7 mouse cellular contexts compared by ENCODE assay signal in the genomic region with DNA sequence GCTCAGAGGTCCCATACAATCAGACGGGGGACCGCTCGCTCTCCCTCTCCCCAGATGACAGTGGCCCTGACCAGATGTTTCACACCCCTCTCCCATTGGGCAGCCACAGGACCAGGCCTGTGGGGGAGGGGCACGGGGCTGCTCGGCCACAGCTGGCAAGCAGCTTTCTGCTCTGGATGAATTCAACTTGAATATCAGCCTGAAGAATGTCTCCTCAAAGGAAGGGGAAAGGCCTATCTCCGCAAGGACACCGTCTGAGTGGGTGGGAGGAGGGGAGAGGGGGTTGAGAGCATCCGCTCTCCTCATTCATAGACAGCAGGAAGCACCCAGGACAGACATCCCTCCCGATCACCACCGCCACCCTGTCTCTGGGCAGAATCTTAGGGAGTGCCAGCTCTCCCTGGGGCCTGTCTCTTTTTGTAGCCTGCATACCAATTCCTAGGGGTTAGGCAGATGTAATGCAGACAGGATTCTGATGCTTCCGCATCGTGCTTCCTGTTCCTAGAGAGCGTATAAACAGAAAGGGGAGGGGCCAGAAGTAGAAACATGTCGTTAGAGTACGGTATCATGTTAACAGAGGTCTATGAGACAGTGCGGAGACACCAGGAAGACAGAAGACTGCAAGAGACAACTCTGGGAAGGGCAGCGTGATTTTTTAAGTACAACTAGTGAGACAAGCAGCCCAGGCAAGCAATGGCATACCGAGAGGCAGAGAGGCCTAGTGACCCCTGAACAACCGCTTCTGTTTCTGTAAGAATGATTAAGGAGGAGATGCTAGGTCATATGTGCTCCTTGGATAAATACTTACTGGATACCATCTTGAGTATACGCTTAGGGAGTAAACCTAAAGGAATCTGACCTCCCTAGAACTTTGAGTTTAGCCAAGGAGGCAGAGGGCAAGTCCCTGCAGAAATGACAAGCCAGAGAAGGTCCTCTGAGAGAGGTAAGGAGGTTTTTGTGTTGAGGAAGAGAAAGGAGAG.
DNase-seq lines count a peak whose midpoint lies in the region; ATAC-seq and TF ChIP-seq lines count a peak whose summit lies in the region.

No protein-coding gene starts in this region.

- TF ChIP-seq CTCF in thymus, adult 2 months (IDR thresholded peaks at IDR 0.05; ENCODE audit: borderline replicate concordance, control insufficient read depth, extremely low read depth, insufficient read depth, low read length, poor library complexity): no peak
- TF ChIP-seq CTCF in heart, postnatal 0 days (IDR thresholded peaks at IDR 0.05; ENCODE audit: low read depth): no peak

- H3K27ac ChIP-seq in thymus, adult 2 months (ENCODE audit: control insufficient read depth, insufficient read depth, low read length): no peak overlapping the region
- H3K27ac ChIP-seq in heart, postnatal 0 days (ENCODE audit: low read depth): no peak overlapping the region
- no peak overlapping the region for H3K27ac ChIP-seq in liver, embryonic 15.5 days (replicated peaks)

- WGBS in thymus, adult 2 months: 72% methylated on average over 20 of the region's 20 CpGs
- WGBS in heart, postnatal 0 days: 40% methylated on average over 20 of the region's 20 CpGs
- whole genome bisulfite sequencing in liver, embryonic 15.5 days (ENCODE audit: insufficient replicate concordance): 26% methylated on average over 20 of the region's 20 CpGs

- ATAC-seq in heart, postnatal 0 days (ENCODE audit: insufficient read depth, low read depth): peak; percentile 51
- peak; percentile 52; the same call in 1 of the 2 replicates for ATAC-seq in liver, embryonic 15.5 days (ENCODE audit: insufficient read depth)

- no peak overlapping the region for H3K9ac ChIP-seq in heart, postnatal 0 days (replicated peaks; ENCODE audit: low read depth, low read length)
- H3K9ac ChIP-seq in liver, embryonic 15.5 days: no peak overlapping the region

- no peaks in the 10 kb centered on the region; the same call in 1 of the 2 replicates for H3K4me1 ChIP-seq in thymus, adult 2 months (replicated peaks; ENCODE audit: control insufficient read depth, insufficient read depth, low read length)
- H3K4me1 ChIP-seq in heart, postnatal 0 days (ENCODE audit: control insufficient read depth, insufficient read depth): no peaks in the 10 kb centered on the region
- H3K4me1 ChIP-seq in liver, embryonic 15.5 days (replicated peaks): peaks cover 18% of the 10 kb centered on the region

- no peaks in the 10 kb centered on the region for H3K9me3 ChIP-seq in heart, postnatal 0 days (replicated peaks; ENCODE audit: control insufficient read depth, low read length)
- H3K9me3 ChIP-seq in liver, embryonic 15.5 days (replicated peaks): no peaks in the 10 kb centered on the region

- peak overlapping the region; percentile 30; the same call in 1 of the 2 replicates for H3K4me2 ChIP-seq in heart, postnatal 0 days (ENCODE audit: low read depth, low read length)
- peak overlapping the region; percentile 43 for H3K4me2 ChIP-seq in liver, embryonic 15.5 days

- no peaks in the 10 kb centered on the region for H3K36me3 ChIP-seq in thymus, adult 2 months (ENCODE audit: control insufficient read depth, insufficient read depth, low read length)
- no peaks in the 10 kb centered on the region for H3K36me3 ChIP-seq in heart, postnatal 0 days (replicated peaks; ENCODE audit: control insufficient read depth, insufficient read depth, low read length)
- H3K36me3 ChIP-seq in liver, embryonic 15.5 days (replicated peaks): no peaks in the 10 kb centered on the region
- H3K36me3 ChIP-seq in splenic B cell, adult 2 months (ENCODE audit: control insufficient read depth, insufficient read depth, low read length, poor library complexity, severe bottlenecking): no peaks in the 10 kb centered on the region

- H3K27me3 ChIP-seq in thymus, adult 2 months (ENCODE audit: control insufficient read depth, insufficient read depth, low read length): no peaks in the 10 kb centered on the region
- H3K27me3 ChIP-seq in heart, postnatal 0 days (ENCODE audit: control insufficient read depth, insufficient read depth, low read length): no peaks in the 10 kb centered on the region
- H3K27me3 ChIP-seq in liver, embryonic 15.5 days: no peaks in the 10 kb centered on the region
- H3K27me3 ChIP-seq in splenic B cell, adult 2 months (ENCODE audit: control insufficient read depth, insufficient read depth, low read length, poor library complexity, severe bottlenecking): no peaks in the 10 kb centered on the region

- no peak for TF ChIP-seq POLR2A in thymus, adult 2 months (IDR thresholded peaks at IDR 0.05; ENCODE audit: control insufficient read depth, extremely low read depth, insufficient read depth, low read length, poor library complexity)

- no peak for TF ChIP-seq EP300 in heart, postnatal 0 days (IDR thresholded peaks at IDR 0.05; ENCODE audit: low read depth)

- DNase-seq in thymus, postnatal 4 days: peak; percentile 17
- no peak for DNase-seq in thymus, adult 2 months
- DNase-seq in heart, postnatal 0 days (ENCODE audit: low spot score): no peak
- peak; percentile 7 for DNase-seq in splenic B cell, adult 2 months (ENCODE audit: low read depth, low spot score)
- no peak for DNase-seq in right cerebral cortex, adult 2 months (ENCODE audit: low spot score in 2 of 2)
- DNase-seq in layer of hippocampus, postnatal 25 days (ENCODE audit: extremely low spot score in 1 of 2, low spot score in 1 of 2): no peak

- H3K4me3 ChIP-seq in thymus, adult 2 months (ENCODE audit: control insufficient read depth, insufficient read depth, low read length): no peak overlapping the region
- no peak overlapping the region for H3K4me3 ChIP-seq in heart, postnatal 0 days (ENCODE audit: low read depth, low read length)
- H3K4me3 ChIP-seq in liver, embryonic 15.5 days (replicated peaks): peak overlapping the region; percentile 11; the same call in 1 of the 2 replicates

Comparison
In these comparisons a context has a peak if more than half of its experiments do, and no peak if none do; other contexts are left out.
1. DNase-seq: peak in thymus, postnatal 4 days (single experiment) and splenic B cell, adult 2 months (single experiment); none in thymus, adult 2 months (single experiment), heart, postnatal 0 days (single experiment), right cerebral cortex, adult 2 months (0 of 2) and layer of hippocampus, postnatal 25 days (0 of 2).